In the genomic region with DNA sequence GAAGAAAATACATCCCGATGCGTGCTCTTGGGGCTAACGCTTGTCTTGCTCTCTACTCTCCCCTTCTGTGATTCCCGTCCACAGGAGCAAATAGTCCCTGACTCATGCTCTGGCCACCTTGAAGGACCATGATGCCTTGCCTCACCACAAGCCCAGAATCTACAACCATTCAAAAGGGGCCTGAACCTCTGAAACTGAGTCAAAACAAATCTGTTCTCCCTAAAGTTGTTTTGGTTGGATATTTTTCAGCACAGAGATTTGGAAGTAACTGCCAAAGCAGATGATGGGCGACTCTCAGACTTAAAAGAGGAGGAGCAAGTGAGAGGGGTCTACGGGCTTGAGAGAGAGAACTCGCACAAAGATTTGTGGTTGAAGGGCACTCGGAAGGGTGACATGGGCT, we compare ENCODE assay signal across 8 mouse cellular contexts. TPM values are rescaled to one million over a fixed set of nuclear protein-coding genes. Genes with fewer than 3 reads are reported as not detected.
DNase-seq lines count a peak whose midpoint lies in the region; ATAC-seq lines count a peak whose summit lies in the region.

No protein-coding gene starts in this region.

- H3K27me3 ChIP-seq in lung, embryonic 15.5 days, result no peaks in the 10 kb centered on the region
- no peaks in the 10 kb centered on the region for H3K27me3 ChIP-seq in heart, embryonic 16.5 days (ENCODE audit: control insufficient read depth, insufficient read depth, low read length)

- no peaks in the 10 kb centered on the region for H3K9me3 ChIP-seq in lung, embryonic 15.5 days
- H3K9me3 ChIP-seq in heart, embryonic 16.5 days (replicated peaks; ENCODE audit: control insufficient read depth, low read length), result no peaks in the 10 kb centered on the region

- peak overlapping the region; percentile 73 for H3K4me3 ChIP-seq in lung, embryonic 15.5 days
- peak overlapping the region; percentile 87 for H3K4me3 ChIP-seq in heart, embryonic 16.5 days (ENCODE audit: low read length)
- peak overlapping the region; percentile 99 for H3K4me3 ChIP-seq in macrophage (ENCODE audit: inconsistent target)

- no peak for ATAC-seq in lung, embryonic 15.5 days (ENCODE audit: borderline replicate concordance, extremely low read depth, low FRiP score, low TSS enrichment)
- peak; percentile 5; the same call in 1 of the 2 replicates for ATAC-seq in heart, embryonic 16.5 days (replicated peaks; ENCODE audit: extremely low read depth, insufficient read depth, low FRiP score)

- peak overlapping the region; percentile 80 for H3K9ac ChIP-seq in lung, embryonic 15.5 days
- H3K9ac ChIP-seq in heart, embryonic 16.5 days (ENCODE audit: low read length), result peak overlapping the region; percentile 89

- H3K79me2 ChIP-seq in macrophage (ENCODE audit: inconsistent target), result peaks cover 54% of the 10 kb centered on the region

- peak overlapping the region; percentile 37; the same call in 1 of the 2 replicates for H3K27ac ChIP-seq in lung, embryonic 15.5 days
- H3K27ac ChIP-seq in heart, embryonic 16.5 days (ENCODE audit: low read length), result peak overlapping the region; percentile 20
- peak overlapping the region; percentile 61 for H3K27ac ChIP-seq in macrophage

- H3K4me2 ChIP-seq in lung, embryonic 15.5 days, result peak overlapping the region; percentile 74
- H3K4me2 ChIP-seq in heart, embryonic 16.5 days (ENCODE audit: low read depth, low read length), result peak overlapping the region; percentile 91

- 10% methylated on average over 8 of the region's 8 CpGs for WGBS in lung, embryonic 15.5 days
- 13% methylated on average over 8 of the region's 8 CpGs for WGBS in heart, embryonic 16.5 days
- WGBS in macrophage (ENCODE audit: missing documents), result 6% methylated on average over 8 of the region's 8 CpGs

- no peaks in the 10 kb centered on the region for H3K36me3 ChIP-seq in lung, embryonic 15.5 days
- H3K36me3 ChIP-seq in heart, embryonic 16.5 days (ENCODE audit: control insufficient read depth, insufficient read depth), result no peaks in the 10 kb centered on the region
- H3K36me3 ChIP-seq in macrophage (ENCODE audit: inconsistent target), result no peaks in the 10 kb centered on the region

- no peak for DNase-seq in lung, postnatal 4 days
- DNase-seq in c-Kit-negative CD71-positive TER-119-positive erythroid progenitor cells, embryonic 14.5 days (ENCODE audit: low read depth, low spot score), result peak; percentile 53
- DNase-seq in adrenal gland, postnatal 25 days, result no peak
- no peak for DNase-seq in gastrocnemius, postnatal 4 days (ENCODE audit: low spot score in 2 of 2)
- no peak for DNase-seq in frontal cortex, postnatal 25 days (ENCODE audit: low spot score in 2 of 2)

- H3K4me1 ChIP-seq in lung, embryonic 15.5 days, result peaks cover 15% of the 10 kb centered on the region
- peaks cover 10% of the 10 kb centered on the region for H3K4me1 ChIP-seq in heart, embryonic 16.5 days (ENCODE audit: control insufficient read depth, insufficient read depth, low read length)

RNA-seq across cellular contexts. Expression of gene Acp1, which starts 0.5 kb away (rescaled TPM):
- polyA plus RNA-seq in lung, embryonic 15.5 days (2015; fragmentation: Nextera tagmentation; extraction: Ambion mirVana), result 172 and 190 TPM in 2 replicates
- 84.7 and 92.8 TPM in 2 replicates for polyA plus RNA-seq in heart, embryonic 16.5 days (2015; fragmentation: Nextera tagmentation; extraction: Ambion mirVana)
- 10 to 100 TPM in 19 of 26 experiments, 1 to 10 TPM in 7; 3.4 to 41.5 (median 18.1) TPM for total RNA-seq in macrophage (2018; cell fraction: chromatin; rRNA removed)
- 10 to 100 TPM; 20.7 to 33.7 (median 28.0) TPM for total RNA-seq in macrophage (2018; cell fraction: cytosol; rRNA removed)
- 10 to 100 TPM in 18 of 26 experiments, 1 to 10 TPM in 8; 5.8 to 26.7 (median 13.2) TPM for total RNA-seq in macrophage (2018; cell fraction: nucleus; rRNA removed)
- 24.4 to 46.0 TPM (median 32.9 TPM) in 3 replicates for polyA plus RNA-seq in macrophage (2018)
- 50.2 and 66.6 TPM in 2 replicates for total RNA-seq in adrenal gland, postnatal 25 days (2021)
- 10 to 100 TPM; 48.2 to 51.2 TPM for total RNA-seq in gastrocnemius, postnatal 4 days (2021)

RNA-seq across cellular contexts. Expression of gene Sh3yl1, which starts 0.6 kb away (rescaled TPM):
- polyA plus RNA-seq in lung, embryonic 15.5 days (2015; fragmentation: Nextera tagmentation; extraction: Ambion mirVana), result 13.3 and 14.7 TPM in 2 replicates
- polyA plus RNA-seq in heart, embryonic 16.5 days (2015; fragmentation: Nextera tagmentation; extraction: Ambion mirVana), result 5.5 and 6.6 TPM in 2 replicates
- 1 to 10 TPM in 4 of 26 experiments, under 1 TPM in 8, not detected in 14; 0.21 to 1.7 (median 0.77) TPM for total RNA-seq in macrophage (2018; cell fraction: chromatin; rRNA removed)
- 1 to 10 TPM in 1 of 26 experiments, under 1 TPM in 25; 0.15 to 1.1 (median 0.42) TPM for total RNA-seq in macrophage (2018; cell fraction: cytosol; rRNA removed)
- 1 to 10 TPM in 3 of 26 experiments, under 1 TPM in 11, not detected in 12; 0.26 to 1.2 (median 0.70) TPM for total RNA-seq in macrophage (2018; cell fraction: nucleus; rRNA removed)
- 0.63 to 0.89 TPM (median 0.89 TPM) in 3 replicates for polyA plus RNA-seq in macrophage (2018)
- 2.9 and 3.0 TPM in 2 replicates for total RNA-seq in adrenal gland, postnatal 25 days (2021)
- 1 to 10 TPM; 2.7 TPM for total RNA-seq in gastrocnemius, postnatal 4 days (2021)

RNA-seq across cellular contexts. Expression of gene Alkal2, which starts 26.7 kb away (rescaled TPM):
- polyA plus RNA-seq in lung, embryonic 15.5 days (2015; fragmentation: Nextera tagmentation; extraction: Ambion mirVana), result 0.48 and 0.67 TPM in 2 replicates
- 0.12 TPM in 1 of 2 replicates, not detected in the other for polyA plus RNA-seq in heart, embryonic 16.5 days (2015; fragmentation: Nextera tagmentation; extraction: Ambion mirVana)
- total RNA-seq in macrophage (2018; cell fraction: chromatin; rRNA removed), result not detected
- not detected for total RNA-seq in macrophage (2018; cell fraction: cytosol; rRNA removed)
- not detected for total RNA-seq in macrophage (2018; cell fraction: nucleus; rRNA removed)
- not detected in 3 replicates for polyA plus RNA-seq in macrophage (2018)
- not detected in 2 replicates for total RNA-seq in adrenal gland, postnatal 25 days (2021)
- total RNA-seq in gastrocnemius, postnatal 4 days (2021), result under 1 TPM; 0.54 to 0.93 TPM
